Mouse (Mus musculus): ENCODE data around the gene Frs3. TPM values are rescaled to one million over a fixed set of nuclear protein-coding genes. Genes with fewer than 3 reads are reported as not detected.
"Not testable (repeated sequence)": the region's sequence is repeated elsewhere in the genome, so short reads cannot be mapped to it uniquely, and the experiment has no call there.

Gene Frs3
- total RNA-seq (2021): 10 to 100 TPM; 19.8 to 27.7 TPM

GRCm38 (mm10) chr17:47688608-47689575 is at the start of gene Frs3:
Gene Frs3, plus strand, starts transcription at chr17:47689030.
- DNase-seq (ENCODE audit: extremely low spot score in 1 of 2, low spot score in 1 of 2): peak; percentile 61 to 65

GRCm38 (mm10) chr17:47642992-47643391 is 45.8 kb upstream of the Frs3 start:
- no peak for DNase-seq (ENCODE audit: extremely low spot score in 1 of 2, low spot score in 1 of 2)

GRCm38 (mm10) chr17:47646683-47647082 is 42.1 kb upstream of the Frs3 start:
- peak; percentile 27 to 47 for DNase-seq (ENCODE audit: extremely low spot score in 1 of 2, low spot score in 1 of 2)

DNA sequence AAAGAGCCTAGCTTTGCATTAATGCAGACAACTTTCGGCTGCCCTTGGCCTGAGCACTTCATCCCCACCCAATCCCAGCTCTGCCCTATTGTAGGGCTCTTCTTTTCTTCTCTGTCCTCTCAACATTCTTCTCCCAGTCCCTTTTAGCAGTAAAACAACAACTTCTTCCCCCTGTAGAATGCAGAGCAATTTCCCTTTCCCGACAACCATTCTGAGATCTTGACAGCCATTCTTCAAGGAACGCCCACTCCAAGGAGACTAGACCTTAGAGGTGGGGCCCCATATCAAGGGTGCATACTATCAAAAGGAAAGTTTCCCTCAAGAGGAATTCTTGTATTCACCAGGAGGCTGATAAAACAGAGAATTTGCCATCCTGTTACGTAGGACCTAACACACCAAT is 39.9 kb upstream of the Frs3 start:
- DNase-seq (ENCODE audit: extremely low spot score in 1 of 2, low spot score in 1 of 2): no peak

DNA sequence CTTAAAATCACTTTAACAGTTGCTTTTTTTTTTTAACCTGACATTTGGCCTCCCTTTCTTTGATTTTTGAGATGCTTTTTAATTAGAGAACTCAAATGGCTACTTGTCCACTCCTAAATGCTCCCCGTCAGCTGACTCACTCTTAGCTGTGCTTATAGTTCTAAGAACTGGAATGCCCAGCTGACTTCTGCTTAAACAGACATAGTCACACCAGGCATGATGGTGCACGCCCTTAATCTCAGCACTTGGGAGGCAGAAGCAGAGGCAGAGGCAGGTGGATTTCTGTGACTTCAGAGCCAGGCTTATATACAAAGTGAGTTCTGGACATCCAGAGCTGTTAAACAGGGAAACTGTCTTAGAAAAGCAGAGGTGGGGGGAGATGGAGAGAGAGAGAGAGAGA is 36.9 kb upstream of the Frs3 start:
- no peak for DNase-seq (ENCODE audit: extremely low spot score in 1 of 2, low spot score in 1 of 2)

GRCm38 (mm10) chr17:47654346-47654745 is 34.5 kb upstream of the Frs3 start:
- not testable (repeated sequence) for DNase-seq (ENCODE audit: extremely low spot score in 1 of 2, low spot score in 1 of 2)

DNA sequence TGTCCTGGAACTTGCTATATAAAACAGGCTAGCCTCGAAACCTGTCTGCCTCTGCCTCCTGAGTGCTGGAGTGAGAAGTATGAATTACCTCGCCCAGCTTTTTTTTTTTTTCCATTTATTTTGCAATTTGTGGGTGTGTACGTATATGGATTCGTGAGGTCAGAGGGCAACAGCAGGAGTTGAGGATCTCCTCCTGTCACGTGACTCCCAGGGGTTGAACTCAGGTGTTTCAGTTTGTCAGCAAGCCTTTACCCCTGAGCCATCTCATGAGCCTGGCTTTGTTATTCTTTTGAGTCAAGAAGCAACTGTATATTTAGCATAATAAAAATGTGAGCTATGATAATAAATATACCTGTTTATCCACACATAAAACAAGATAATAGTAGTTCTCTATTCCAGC is 33.1 kb upstream of the Frs3 start:
- no peak for DNase-seq (ENCODE audit: extremely low spot score in 1 of 2, low spot score in 1 of 2)

GRCm38 (mm10) chr17:47657901-47658300 is 30.9 kb upstream of the Frs3 start:
- DNase-seq (ENCODE audit: extremely low spot score in 1 of 2, low spot score in 1 of 2): no peak

DNA sequence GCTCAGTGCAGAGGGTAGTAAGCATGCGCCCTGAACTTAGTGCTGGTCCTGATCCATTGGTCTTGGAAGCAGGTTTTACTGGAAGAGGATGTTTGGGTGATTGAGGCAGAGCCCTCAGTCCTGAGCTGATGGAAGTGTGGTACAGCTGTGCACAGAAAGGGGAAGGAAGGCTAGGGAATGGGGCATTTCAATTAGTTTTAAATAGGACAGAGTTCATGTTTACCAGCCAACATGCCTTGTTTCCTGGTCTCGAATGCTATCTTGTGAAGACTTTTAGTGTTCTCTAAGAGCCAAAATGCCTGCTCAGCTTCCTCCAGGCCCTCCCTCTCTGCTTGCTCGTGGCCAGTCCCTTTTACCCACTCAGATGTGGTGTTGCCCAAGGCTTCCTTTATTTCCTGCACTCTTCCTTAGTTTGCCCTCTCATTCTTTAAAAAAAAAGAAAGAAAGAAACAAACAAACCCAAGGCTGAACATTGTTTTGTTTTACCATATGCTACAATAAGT is 30.0 kb upstream of the Frs3 start:
- no peak for DNase-seq (ENCODE audit: extremely low spot score in 1 of 2, low spot score in 1 of 2)

DNA sequence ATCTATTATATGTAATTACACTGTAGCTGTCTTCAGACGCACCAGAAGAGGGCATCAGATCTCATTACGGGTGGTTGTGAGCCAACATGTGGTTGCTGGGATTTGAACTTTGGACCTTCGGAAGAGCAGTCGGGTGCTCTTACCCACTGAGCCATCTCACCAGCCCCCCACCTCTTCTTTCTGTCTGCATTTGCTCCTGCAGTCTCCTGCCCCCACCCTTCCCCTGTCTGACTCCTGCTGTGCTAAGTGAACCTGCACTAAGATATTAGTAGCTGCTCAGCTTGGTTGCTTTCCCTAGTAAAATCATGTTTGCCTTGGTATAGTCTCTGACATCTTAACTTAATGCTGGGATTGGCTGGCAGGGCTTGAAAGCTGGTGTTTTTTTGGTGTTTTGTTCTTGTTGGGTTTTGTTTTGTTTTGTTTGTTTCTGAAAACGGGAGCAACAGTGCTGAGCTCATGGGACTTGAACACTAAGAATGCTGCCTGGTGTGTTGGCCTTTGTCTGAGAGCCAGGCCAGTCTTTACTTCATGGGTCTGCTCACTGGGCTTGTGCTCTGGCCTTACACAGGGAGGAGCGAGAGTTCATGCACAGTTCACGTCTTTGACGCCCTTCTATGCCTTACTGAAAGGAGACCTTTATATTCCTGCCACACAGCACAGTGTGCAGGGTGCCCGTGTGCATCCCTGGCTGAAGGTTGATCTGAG is 25.7 kb upstream of the Frs3 start:
- DNase-seq (ENCODE audit: extremely low spot score in 1 of 2, low spot score in 1 of 2): no peak

GRCm38 (mm10) chr17:47664474-47664873 is 24.4 kb upstream of the Frs3 start:
- DNase-seq (ENCODE audit: extremely low spot score in 1 of 2, low spot score in 1 of 2): no peak

DNA sequence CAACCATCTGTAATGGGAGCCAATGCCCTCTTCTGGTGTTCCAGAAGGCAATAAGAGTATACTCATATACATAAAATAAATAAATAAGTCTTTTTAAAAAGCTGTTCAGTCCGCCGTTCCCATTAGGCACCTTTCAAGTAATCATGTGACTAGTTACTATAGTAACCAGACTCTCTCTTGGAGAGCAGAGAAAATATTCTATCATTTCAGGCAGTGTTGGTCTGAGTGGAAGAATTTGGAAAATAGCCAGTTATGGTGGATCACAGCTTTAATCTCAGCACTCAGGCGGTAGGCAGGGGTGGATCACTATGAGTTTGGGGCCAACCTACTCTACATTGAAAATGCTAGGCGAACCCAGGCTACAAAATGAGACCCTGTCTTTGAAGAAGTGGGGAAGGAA is 19.7 kb upstream of the Frs3 start:
- DNase-seq (ENCODE audit: extremely low spot score in 1 of 2, low spot score in 1 of 2): no peak

- no peak for DNase-seq (ENCODE audit: extremely low spot score in 1 of 2, low spot score in 1 of 2)
These were observed 16.9 kb upstream of the Frs3 start for GRCm38 (mm10) chr17:47671988-47672310.

DNA sequence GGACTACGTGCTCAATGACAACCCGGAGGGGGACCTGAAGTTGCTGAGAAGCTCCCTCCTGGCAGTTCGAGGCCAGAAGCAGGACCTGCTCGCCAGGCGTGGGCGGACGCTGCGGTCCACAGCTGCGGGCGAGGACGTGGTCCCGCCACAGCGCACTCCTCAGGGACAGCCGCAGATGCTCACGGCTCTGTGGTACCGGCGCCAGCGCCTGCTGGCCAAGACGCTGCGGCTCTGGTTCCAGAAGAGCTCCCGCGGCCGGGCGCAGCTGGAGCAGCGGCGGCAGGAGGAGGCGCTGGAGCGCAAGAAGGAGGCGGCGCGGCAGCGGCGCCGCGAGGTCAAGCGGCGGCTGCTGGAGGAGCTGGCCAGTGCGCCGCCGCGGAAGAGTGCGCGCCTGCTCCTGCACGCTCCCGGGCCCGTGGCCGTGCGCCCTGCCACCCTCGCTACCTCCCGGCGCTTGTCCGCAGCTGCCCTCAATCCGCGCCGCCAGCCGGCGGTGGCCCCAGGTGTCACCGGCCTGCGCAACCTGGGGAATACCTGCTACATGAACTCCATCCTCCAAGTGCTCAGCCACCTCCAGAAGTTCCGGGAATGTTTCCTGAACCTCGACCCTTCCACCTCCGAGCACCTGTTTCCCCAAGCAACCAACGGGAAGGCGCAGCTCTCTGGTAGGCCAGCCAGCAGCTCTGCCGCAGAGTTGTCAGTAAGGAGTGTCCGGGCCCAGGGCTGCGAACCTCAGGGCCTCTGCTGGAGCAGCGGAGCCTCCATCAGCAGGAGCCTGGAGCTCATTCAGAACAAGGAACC is 16.3 kb upstream of the Frs3 start:
- DNase-seq (ENCODE audit: extremely low spot score in 1 of 2, low spot score in 1 of 2): peak; percentile 22 to 28

DNA sequence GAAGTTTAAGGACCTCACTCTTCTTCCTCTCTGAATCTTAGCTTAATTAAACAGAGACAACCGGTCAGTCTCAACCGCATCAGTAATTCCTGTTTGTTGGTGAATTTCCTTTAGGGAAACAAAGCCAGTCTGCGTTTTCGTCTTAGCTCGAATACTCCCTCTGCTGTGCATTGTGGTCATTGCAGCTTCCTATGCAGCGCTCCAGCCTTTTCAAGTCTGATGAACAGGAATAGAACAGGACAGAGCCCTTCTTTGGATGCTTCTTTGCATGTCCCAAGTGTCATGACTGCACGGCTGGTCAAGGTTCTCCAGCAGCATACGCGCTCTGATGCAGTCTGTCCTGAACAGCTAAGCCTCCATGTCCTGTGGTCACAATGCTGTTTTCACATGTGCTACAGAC is 12.2 kb upstream of the Frs3 start:
- peak; percentile 62 to 89 for DNase-seq (ENCODE audit: extremely low spot score in 1 of 2, low spot score in 1 of 2)

DNA sequence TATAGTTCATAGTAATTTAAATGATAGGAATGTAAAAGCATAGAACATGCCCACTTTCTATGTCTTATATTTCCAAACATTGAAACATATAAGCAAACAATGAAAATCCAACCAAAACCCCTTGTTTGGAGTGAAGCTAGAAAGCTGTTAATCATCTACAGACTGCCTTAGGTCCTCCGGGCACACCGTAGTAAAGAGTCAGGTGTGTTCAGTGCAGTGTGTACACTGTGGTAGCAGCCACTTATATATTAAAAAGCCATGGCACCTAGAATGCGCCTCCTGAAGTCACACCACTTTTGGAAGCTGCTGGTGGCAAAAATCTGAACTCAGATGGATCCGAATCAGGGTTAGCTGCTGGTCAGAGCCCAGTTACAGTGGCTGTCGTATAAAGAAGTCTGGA is 10.6 kb upstream of the Frs3 start:
- DNase-seq (ENCODE audit: extremely low spot score in 1 of 2, low spot score in 1 of 2): no peak

- no peak for DNase-seq (ENCODE audit: extremely low spot score in 1 of 2, low spot score in 1 of 2)
These were observed 10.1 kb upstream of the Frs3 start for GRCm38 (mm10) chr17:47678702-47679101.

DNA sequence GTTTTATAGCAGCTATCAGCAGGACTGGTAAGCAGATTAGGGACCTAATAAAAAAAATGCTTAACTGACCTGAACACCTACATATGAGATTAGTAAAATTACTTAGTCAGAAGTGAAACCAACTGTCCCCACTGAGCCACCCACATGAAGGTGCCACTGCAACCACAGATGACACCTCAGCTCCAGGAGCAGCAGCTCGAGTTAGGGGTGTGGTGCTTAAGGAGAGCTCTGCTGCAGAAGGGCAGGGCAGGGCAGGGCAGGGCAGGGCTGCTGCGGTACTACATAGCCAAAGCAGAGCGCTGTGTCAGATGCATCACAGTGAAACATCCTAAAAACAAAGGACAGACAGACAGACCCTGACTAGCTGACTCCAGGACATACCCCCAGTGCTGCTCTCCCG is 6.0 kb upstream of the Frs3 start:
- no peak for DNase-seq (ENCODE audit: extremely low spot score in 1 of 2, low spot score in 1 of 2)

GRCm38 (mm10) chr17:47687409-47688343 is 1.2 kb upstream of the Frs3 start:
- peak; percentile 89 to 90 for DNase-seq (ENCODE audit: extremely low spot score in 1 of 2, low spot score in 1 of 2)

DNA sequence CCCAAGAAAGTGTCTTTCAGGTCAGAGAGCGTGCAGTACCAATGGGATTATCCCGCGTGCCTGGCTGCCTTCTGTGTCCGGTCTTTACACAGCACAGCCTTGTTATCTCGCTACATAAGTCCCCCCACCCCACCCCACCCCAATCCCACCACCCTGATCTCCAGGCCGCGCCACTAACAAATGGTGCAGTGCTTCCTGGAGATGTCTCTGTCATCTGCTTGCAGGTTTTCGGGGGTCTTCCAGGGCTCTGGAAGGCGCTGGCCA is 554 bp upstream of the Frs3 start, which contains the start of gene Tomm6:
Gene Tomm6, minus strand, starts transcription at position 43 of the 264 bp plus-strand sequence.
- no peak for DNase-seq (ENCODE audit: extremely low spot score in 1 of 2, low spot score in 1 of 2)

Data from layer of hippocampus, postnatal 25 days (tissue).